Mouse (Mus musculus) small intestine, adult 2 months (tissue): ENCODE results near the gene Renbp.

Experiments
- CTCF ChIP-seq: fragments of 200-500 bp; IDR thresholded peaks from 2 replicates; pipeline ENCODE4 v1.5.1; 2012; ENCODE audit warnings: low read depth, mild to moderate bottlenecking, control low read depth, inconsistent platforms, low read length, moderate library complexity, mixed read lengths; ENCODE audit not compliant: insufficient replicate concordance, insufficient read length; ENCODE audit errors: extremely low read depth
- POLR2A ChIP-seq: fragments of 200-500 bp; IDR thresholded peaks from 2 replicates; pipeline ENCODE4 v1.6.1; 2012; ENCODE audit warnings: low read depth, mild to moderate bottlenecking, control low read depth, inconsistent platforms, low read length, moderate library complexity

- no peak for TF ChIP-seq POLR2A
- TF ChIP-seq CTCF, result no peak
These were observed 16.2 kb upstream of the Renbp start for GRCm38 (mm10) chrX:73946896-73947295.
